Mouse (Mus musculus) neural tube, embryonic 11.5 days (tissue): ENCODE results near the gene Palb2. TPM values are rescaled to one million over a fixed set of nuclear protein-coding genes. Genes with fewer than 3 reads are reported as not detected.

Experiments used
- ATAC-seq: fragments of 200-750 bp; cut with Nextera tagmentation; 2 replicates; pipeline ENCODE4 v1.8.0; 2017; ENCODE audit warnings: moderate number of reproducible peaks, mild to moderate bottlenecking, moderate TSS enrichment, moderate library complexity; ENCODE audit not compliant: insufficient read depth, low FRiP score, low TSS enrichment
- DNase-seq: peaks from one replicate; pipeline ENCODE4 v3.0.0-alpha.2; 2015; ENCODE audit warnings: low spot score
- H3K27ac ChIP-seq: fragments of 300-500 bp; sonication (generic); 2 replicates; pipeline ENCODE4 v1.5.1; 2014; ENCODE audit warnings: low read depth, mild to moderate bottlenecking, low read length
- H3K27me3 ChIP-seq: fragments of 300-500 bp; sonication (generic); 2 replicates; pipeline ENCODE4 v1.6.1; 2014; ENCODE audit warnings: mild to moderate bottlenecking, low read length, mixed read lengths; ENCODE audit not compliant: control insufficient read depth, insufficient read depth
- H3K36me3 ChIP-seq: fragments of 300-500 bp; sonication (generic); 2 replicates; pipeline ENCODE4 v1.6.1; 2014; ENCODE audit warnings: mild to moderate bottlenecking, low read length, moderate library complexity, mixed read lengths; ENCODE audit not compliant: control insufficient read depth, insufficient read depth
- H3K4me1 ChIP-seq: fragments of 300-500 bp; sonication (generic); 2 replicates; pipeline ENCODE4 v1.6.1; 2014; ENCODE audit warnings: low read length, mixed read lengths; ENCODE audit not compliant: control insufficient read depth, insufficient read depth
- H3K4me2 ChIP-seq: fragments of 300-500 bp; sonication (generic); 2 replicates; pipeline ENCODE4 v1.6.1; 2014; ENCODE audit warnings: low read depth, mild to moderate bottlenecking, moderate library complexity
- H3K4me3 ChIP-seq: fragments of 300-500 bp; sonication (generic); 2 replicates; pipeline ENCODE4 v1.5.1; 2014; ENCODE audit warnings: low read depth, low read length
- H3K9ac ChIP-seq: fragments of 300-500 bp; sonication (generic); 2 replicates; pipeline ENCODE4 v1.6.1; 2014; ENCODE audit warnings: mild to moderate bottlenecking, low read length
- H3K9me3 ChIP-seq: fragments of 300-500 bp; sonication (generic); 2 replicates; pipeline ENCODE4 v1.6.1; 2016; ENCODE audit warnings: low read length; ENCODE audit not compliant: control insufficient read depth
- WGBS: fragments of 180-500 bp; shearing (Covaris S2); extraction: QIAGEN DNeasy Blood & Tissue Kit; methylation state at CpG from one replicate; pipeline ENCODE4 v1.1.7; 2014; 5-methylcytosine and 5-hydroxymethylcytosine counted together
- polyA plus RNA-seq: library from polyadenylated mRNA; unstranded; fragments of >200 nt; fragmentation: Nextera tagmentation; extraction: Ambion mirVana; gene quantifications from 2 replicates; pipeline ENCODE4 v1.2.1, GENCODE M21; 2014

Gene Palb2
- polyA plus RNA-seq, 1 experiment from 2014 or later = 20.5 TPM

DNA sequence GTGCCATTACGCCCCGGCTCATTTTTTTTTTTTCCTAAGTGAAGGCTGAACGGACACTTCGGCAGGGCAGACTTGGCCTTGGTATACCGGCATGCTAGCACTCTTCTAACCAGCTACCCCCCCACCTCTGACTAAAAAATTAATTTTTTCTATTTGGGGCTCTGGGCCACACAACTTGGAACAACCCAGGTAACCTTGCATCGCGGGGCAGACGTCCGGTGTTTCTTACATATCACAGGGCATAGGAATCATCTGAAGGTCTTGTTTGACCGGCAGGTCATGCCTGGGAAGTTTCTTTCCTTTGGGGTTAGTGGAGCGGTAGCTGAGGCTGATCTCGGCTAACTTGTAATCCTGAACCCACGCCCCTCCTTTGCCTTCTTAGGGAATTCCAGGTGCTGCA lies 25.7 kb upstream of the Palb2 start:
- DNase-seq (no peak), ATAC-seq (no peak)
- H3K36me3 ChIP-seq = peaks cover 10% of the 10 kb centered on the region; the same call in 1 of the 2 replicates
- H3K27ac ChIP-seq = peak overlapping the region; percentile 60; the same call in 1 of the 2 replicates
- H3K9me3 ChIP-seq = no peaks in the 10 kb centered on the region
- H3K9ac ChIP-seq = peak overlapping the region; percentile 61
- peak overlapping the region; percentile 79 for H3K4me2 ChIP-seq
- WGBS = 4% methylated on average over 13 of the region's 13 CpGs
- peaks cover 23% of the 10 kb centered on the region for H3K4me1 ChIP-seq
- H3K27me3 ChIP-seq = no peaks in the 10 kb centered on the region
- peak overlapping the region; percentile 76 for H3K4me3 ChIP-seq

DNA sequence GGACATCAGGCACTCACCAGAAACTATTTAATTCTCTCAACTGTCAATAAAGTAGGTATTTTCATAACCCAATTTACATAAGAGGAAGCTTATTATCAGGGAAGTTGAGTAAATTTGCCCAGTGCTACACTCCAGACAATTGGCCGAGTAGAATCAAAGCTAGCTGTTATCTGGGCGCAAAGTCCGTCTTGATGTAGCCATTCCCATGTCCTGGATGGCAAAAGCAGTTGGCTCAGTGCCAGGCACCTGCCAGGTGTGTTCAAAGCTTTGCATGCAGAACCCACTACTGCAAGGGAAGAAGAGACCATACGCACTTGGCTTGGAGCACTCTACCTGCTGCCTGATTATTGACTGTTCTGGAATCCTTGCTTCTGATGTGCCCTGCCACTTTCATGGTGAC lies 19.7 kb upstream of the Palb2 start:
- no peak overlapping the region for H3K4me2 ChIP-seq
- H3K27ac ChIP-seq = no peak overlapping the region
- ATAC-seq = no peak
- peaks cover 4% of the 10 kb centered on the region for H3K4me1 ChIP-seq
- no peaks in the 10 kb centered on the region for H3K27me3 ChIP-seq
- no peak overlapping the region for H3K4me3 ChIP-seq
- no peak overlapping the region for H3K9ac ChIP-seq
- no peaks in the 10 kb centered on the region for H3K9me3 ChIP-seq
- 90% methylated on average over 4 of the region's 4 CpGs for WGBS
- H3K36me3 ChIP-seq = peaks cover 4% of the 10 kb centered on the region; the same call in 1 of the 2 replicates
- DNase-seq = no peak

DNA sequence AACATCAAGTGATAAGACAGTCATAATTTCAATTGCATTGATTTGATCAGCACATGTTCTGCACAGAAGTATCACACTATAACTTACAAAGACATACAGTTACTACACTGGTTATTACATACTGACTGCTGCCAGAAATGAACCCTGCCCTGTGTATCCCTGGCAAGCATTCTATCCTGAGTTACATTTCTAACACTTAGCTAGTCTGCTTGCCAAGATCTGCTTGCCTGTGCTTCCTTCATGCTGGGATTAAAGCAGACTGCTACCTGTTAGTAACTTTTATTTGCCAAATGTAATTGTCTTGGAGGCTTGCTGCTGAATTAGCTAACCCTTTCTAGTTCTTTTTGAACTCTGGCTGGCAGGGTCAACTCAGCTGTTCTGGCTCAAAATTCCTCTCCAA lies 8.2 kb upstream of the Palb2 start:
- Histone ChIP-seq H3K4me3 (no peak overlapping the region), H3K4me1 (no peaks in the 10 kb centered on the region), H3K27ac (no peak overlapping the region), H3K9ac (no peak overlapping the region), H3K27me3 (no peaks in the 10 kb centered on the region), H3K4me2 (no peak overlapping the region), H3K36me3 (peaks cover 5% of the 10 kb centered on the region), H3K9me3 (no peaks in the 10 kb centered on the region)
- DNase-seq (no peak), ATAC-seq (no peak)

DNA sequence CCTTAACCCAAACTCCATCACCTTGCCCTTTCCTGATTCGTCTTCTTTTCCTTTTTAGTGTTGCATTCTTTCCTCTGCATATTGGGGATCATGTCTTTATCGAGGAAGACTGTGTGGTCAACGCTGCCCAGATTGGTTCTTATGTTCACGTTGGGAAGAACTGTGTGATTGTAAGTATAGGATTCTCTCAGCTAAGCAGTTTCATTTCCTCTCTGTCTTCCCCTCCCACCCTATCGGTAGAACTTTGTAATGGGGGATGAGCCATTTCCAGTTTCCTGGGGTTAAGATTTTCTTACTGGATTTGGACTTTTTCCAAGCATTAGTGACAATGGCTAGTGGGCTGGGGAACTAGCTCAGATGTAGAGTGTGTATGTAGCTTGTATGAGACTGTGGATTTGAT lies 5.4 kb upstream of the Palb2 start:
- Histone ChIP-seq H3K9ac (no peak overlapping the region), H3K27me3 (no peaks in the 10 kb centered on the region), H3K4me2 (no peak overlapping the region), H3K4me3 (no peak overlapping the region), H3K9me3 (no peaks in the 10 kb centered on the region), H3K36me3 (peaks cover 5% of the 10 kb centered on the region), H3K4me1 (peaks cover 2% of the 10 kb centered on the region; the same call in 1 of the 2 replicates), H3K27ac (no peak overlapping the region)
- ATAC-seq (no peak), DNase-seq (no peak)
- 97% methylated on average over 5 of the region's 5 CpGs for WGBS

DNA sequence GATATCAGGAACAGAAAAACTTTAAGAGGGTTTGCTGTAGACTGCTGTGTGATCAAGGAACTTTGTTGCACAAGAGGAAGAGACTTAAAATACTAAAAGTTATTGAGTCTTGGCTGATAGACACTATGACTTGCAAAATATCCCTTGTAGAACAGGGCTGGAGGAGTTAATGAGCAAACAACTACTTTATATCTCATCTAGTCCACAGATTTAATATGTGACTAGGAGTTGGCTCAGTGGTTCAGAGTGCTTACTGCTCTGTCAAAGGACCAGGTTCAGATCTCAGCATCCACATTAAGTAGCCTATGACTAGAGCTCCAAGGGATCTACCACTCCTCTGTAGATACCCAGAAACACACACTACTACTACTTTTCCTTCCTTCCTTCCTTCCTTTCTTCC lies 4.3 kb upstream of the Palb2 start:
- H3K36me3 ChIP-seq = peaks cover 5% of the 10 kb centered on the region

DNA sequence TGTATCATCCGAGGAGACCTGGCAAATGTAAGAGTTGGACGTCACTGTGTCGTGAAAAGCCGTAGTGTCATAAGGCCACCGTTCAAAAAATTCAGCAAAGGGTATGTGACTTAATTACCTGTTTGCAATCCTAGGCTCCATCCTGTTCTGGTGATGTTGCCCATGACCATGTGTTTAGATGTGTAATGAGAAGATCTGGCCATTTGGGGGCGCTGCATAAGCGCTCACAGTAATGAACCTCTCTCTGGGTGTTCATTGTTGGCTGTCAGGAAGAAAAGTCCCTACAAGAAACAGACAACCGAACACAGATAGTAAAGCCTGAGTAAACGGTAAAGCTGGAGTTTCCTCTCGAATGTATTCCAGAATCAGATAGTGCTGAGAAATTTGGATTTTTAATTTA lies 2.3 kb upstream of the Palb2 start:
- Histone ChIP-seq H3K4me2 (no peak overlapping the region), H3K4me1 (peaks cover 4% of the 10 kb centered on the region; the same call in 1 of the 2 replicates), H3K36me3 (peaks cover 5% of the 10 kb centered on the region)

More for the DNA sequence above, 4.3 kb upstream of the Palb2 start:
- Histone ChIP-seq H3K9me3 (no peaks in the 10 kb centered on the region), H3K27ac (no peak overlapping the region), H3K4me1 (peaks cover 2% of the 10 kb centered on the region; the same call in 1 of the 2 replicates), H3K4me3 (no peak overlapping the region), H3K9ac (no peak overlapping the region), H3K27me3 (no peaks in the 10 kb centered on the region), H3K4me2 (no peak overlapping the region)
- DNase-seq (no peak), ATAC-seq (no peak)

DNA sequence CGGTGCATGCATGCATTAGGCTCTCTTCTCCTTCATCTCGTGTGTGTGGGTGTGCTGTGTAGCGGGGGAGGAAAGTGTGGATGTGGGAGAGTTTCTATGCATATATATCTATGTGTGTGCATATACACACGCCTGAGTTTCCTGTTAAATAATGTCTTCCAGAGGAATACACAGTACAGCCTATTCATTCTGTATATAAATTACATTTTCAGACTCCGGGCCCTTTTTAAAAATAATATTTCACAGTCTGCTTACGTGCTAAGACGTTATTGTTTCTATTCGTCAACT lies 497 bp upstream of the Palb2 start:
- H3K4me1 ChIP-seq = peaks cover 4% of the 10 kb centered on the region; the same call in 1 of the 2 replicates
- H3K27ac ChIP-seq = no peak overlapping the region
- H3K9ac ChIP-seq = peak overlapping the region; percentile 89
- peaks cover 2% of the 10 kb centered on the region for H3K36me3 ChIP-seq
- H3K27me3 ChIP-seq = no peaks in the 10 kb centered on the region
- no peak for ATAC-seq
- no peaks in the 10 kb centered on the region for H3K9me3 ChIP-seq
- DNase-seq = no peak
- peak overlapping the region; percentile 91 for H3K4me3 ChIP-seq
- peak overlapping the region; percentile 72 for H3K4me2 ChIP-seq
- WGBS = 17% methylated on average over 8 of the region's 8 CpGs

More for the DNA sequence above, 2.3 kb upstream of the Palb2 start:
- ATAC-seq = no peak
- no peaks in the 10 kb centered on the region for H3K27me3 ChIP-seq
- no peak overlapping the region for H3K4me3 ChIP-seq
- WGBS = 72% methylated on average over 10 of the region's 10 CpGs
- no peak overlapping the region for H3K9ac ChIP-seq
- no peaks in the 10 kb centered on the region for H3K9me3 ChIP-seq
- no peak for DNase-seq
- H3K27ac ChIP-seq = no peak overlapping the region

DNA sequence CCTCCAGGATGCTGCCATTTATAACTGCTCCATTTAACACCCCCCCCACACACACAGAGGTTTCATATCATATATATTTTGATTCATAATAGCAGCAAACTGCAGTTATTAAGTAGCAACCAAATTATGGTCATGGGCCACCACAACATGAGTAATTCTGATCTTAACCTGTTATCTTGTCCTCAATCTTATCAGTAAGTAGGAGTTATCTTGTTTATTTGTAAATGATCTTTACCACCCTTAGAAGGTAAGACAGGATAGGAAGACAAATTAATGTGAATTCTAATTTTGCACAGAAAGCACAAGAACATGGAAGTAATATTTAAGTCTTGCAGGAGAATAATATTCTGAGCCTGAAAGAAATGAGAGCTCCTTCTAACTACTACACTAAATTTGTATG lies 951 bp downstream of the Palb2 start:
- DNase-seq (no peak), ATAC-seq (no peak)
- H3K4me3 ChIP-seq = peak overlapping the region; percentile 91
- no peak overlapping the region for H3K9ac ChIP-seq
- H3K36me3 ChIP-seq = 0 out of 2 replicates have a peak, but pooled peaks cover 2% of the 10 kb centered on the region
- H3K27ac ChIP-seq = no peak overlapping the region
- no peaks in the 10 kb centered on the region for H3K9me3 ChIP-seq
- H3K27me3 ChIP-seq = no peaks in the 10 kb centered on the region
- H3K4me2 ChIP-seq = peak overlapping the region; percentile 72
- peaks cover 4% of the 10 kb centered on the region; the same call in 1 of the 2 replicates for H3K4me1 ChIP-seq

DNA sequence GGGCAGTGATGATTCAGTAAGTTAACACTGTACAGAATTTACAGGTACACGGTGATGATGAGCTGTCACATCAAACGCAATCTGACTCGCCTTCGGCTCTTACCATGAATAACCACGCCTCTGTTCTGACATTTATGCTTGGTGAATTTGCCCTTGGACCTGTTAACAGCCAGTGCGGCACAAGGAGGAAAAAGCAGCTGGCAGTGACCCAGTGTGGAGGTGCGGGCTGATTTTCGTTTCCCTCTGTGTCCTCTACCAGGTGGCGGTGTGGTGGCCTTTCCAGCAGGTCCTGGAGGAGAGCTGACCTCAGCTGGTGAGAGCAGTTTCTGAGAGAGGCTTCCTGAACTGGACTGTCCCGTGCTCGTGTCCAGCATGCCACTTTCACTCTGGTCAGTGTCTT lies 5.8 kb downstream of the Palb2 start:
- Histone ChIP-seq H3K36me3 (peaks cover 9% of the 10 kb centered on the region; the same call in 1 of the 2 replicates), H3K9me3 (no peaks in the 10 kb centered on the region)

More for the DNA sequence above, 5.8 kb downstream of the Palb2 start:
- Histone ChIP-seq H3K4me1 (peaks cover 2% of the 10 kb centered on the region; the same call in 1 of the 2 replicates), H3K27ac (no peak overlapping the region), H3K27me3 (no peaks in the 10 kb centered on the region), H3K4me3 (no peak overlapping the region), H3K4me2 (no peak overlapping the region), H3K9ac (no peak overlapping the region)
- WGBS = 95% methylated on average over 11 of the region's 11 CpGs
- ATAC-seq = no peak
- DNase-seq = no peak
